Mouse (Mus musculus): ENCODE measurements around the gene Mvb12b.

DNA sequence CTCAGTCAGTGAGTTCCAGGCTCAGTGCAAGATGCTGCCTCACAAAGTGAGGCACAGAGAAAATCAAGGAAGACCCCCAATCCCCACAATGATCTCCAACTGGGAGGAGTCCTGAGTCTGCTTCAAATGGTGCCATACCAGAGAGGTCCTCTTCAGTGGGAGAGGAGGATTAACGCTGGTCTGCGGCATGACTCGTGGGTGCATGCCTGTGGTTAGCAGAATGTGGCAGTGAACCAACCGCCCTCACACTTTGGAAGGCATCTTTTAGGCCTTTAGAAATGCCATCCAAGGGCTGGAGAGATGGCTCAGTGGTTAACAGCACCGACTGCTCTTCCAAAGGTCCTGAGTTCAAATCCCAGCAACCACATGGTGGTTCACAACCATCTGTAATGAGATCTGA lies 142.0 kb downstream of the Mvb12b start:
- TF ChIP-seq CTCF (IDR thresholded peaks at IDR 0.05; ENCODE audit: low read depth) (no peak), EP300 (IDR thresholded peaks at IDR 0.05; ENCODE audit: low read depth) (no peak)
